Mouse (Mus musculus) myocyte (in vitro differentiated cells): ENCODE measurements around the gene Nps.

Source experiments
- E2F4 ChIP-seq: IDR thresholded peaks from one replicate; pipeline ENCODE4 v1.6.1; 2011; ENCODE audit warnings: mild to moderate bottlenecking, control low read depth, moderate library complexity; ENCODE audit not compliant: insufficient read depth
- MYOD1 ChIP-seq, 3 experiments: IDR thresholded peaks; one replicate each; pipeline ENCODE4 v1.6.1; 2011; ENCODE audit warnings: control low read depth in 2 of 3, low read depth in 2 of 3, mild to moderate bottlenecking in 2 of 3, moderate library complexity in 1 of 3; ENCODE audit not compliant: insufficient read length in 2 of 3, control insufficient read depth in 1 of 3
- POLR2A ChIP-seq: IDR thresholded peaks from one replicate; pipeline ENCODE4 v1.6.1; 2011; ENCODE audit warnings: low read depth, mild to moderate bottlenecking, control low read depth, moderate library complexity; ENCODE audit not compliant: insufficient read length
- POLR2AphosphoS2 ChIP-seq: IDR thresholded peaks from one replicate; pipeline ENCODE4 v1.6.1; 2011; ENCODE audit warnings: low read depth, control low read depth; ENCODE audit not compliant: insufficient read length
- REST ChIP-seq: IDR thresholded peaks from one replicate; pipeline ENCODE4 v1.6.1; 2011; ENCODE audit warnings: mild to moderate bottlenecking, control low read depth, moderate library complexity; ENCODE audit not compliant: insufficient read depth, insufficient read length
- SRF ChIP-seq: IDR thresholded peaks from one replicate; pipeline ENCODE4 v1.6.1; 2011; ENCODE audit warnings: low read depth; ENCODE audit not compliant: control insufficient read depth, insufficient read length
- TCF12 ChIP-seq: IDR thresholded peaks from one replicate; pipeline ENCODE4 v1.6.1; 2011; ENCODE audit warnings: mild to moderate bottlenecking, control low read depth; ENCODE audit not compliant: poor library complexity, insufficient read depth, severe bottlenecking
- TCF3 ChIP-seq: IDR thresholded peaks from one replicate; pipeline ENCODE4 v1.6.1; 2011; ENCODE audit warnings: low read depth, control low read depth; ENCODE audit not compliant: insufficient read length
- USF1 ChIP-seq: IDR thresholded peaks from one replicate; pipeline ENCODE4 v1.6.1; 2011; ENCODE audit warnings: low read depth, mild to moderate bottlenecking, control low read depth, moderate library complexity

DNA sequence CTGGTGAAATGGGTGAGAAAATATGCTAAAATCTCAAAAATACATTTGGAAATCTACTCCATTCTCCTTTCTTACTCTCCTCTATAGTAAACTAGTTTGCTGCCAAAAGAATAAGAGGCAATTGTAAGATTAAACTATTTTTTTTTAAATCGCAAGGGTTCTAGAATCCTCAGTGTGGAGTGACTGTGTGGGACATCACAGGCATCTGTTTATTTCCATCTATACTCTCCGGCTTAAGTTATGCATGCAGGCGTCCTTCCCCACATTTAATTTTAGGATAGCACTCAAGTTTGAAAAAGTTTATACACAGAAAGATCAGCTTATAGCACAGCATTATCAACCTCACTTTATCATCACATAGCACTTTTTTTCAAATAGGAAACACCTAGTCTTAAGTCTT lies 24.7 kb downstream of the Nps start:
- TF ChIP-seq POLR2A (no peak), TCF12 (no peak), E2F4 (no peak), USF1 (no peak), REST (no peak), POLR2AphosphoS2 (no peak), MYOD1 (IDR thresholded peaks at IDR 0.05; ENCODE audit: control insufficient read depth in 1 of 3, insufficient read length in 2 of 3, low read depth in 2 of 3) (no peak), SRF (no peak), TCF3 (no peak)
